Mouse (Mus musculus) embryonic stem cell, embryonic (primary cell): ENCODE measurements around the gene Rreb1.

Experiments
- CTCF ChIA-PET, 4 experiments: fragments of 300-600 bp in 2 of 4; fragments of 350-600 bp in 2 of 4; sonication (Branson Sonifier 250); formaldehyde crosslinking; loops; one replicate each; lab custom pipeline; 2022; ENCODE audit warnings: inconsistent platforms in 2 of 4; lab: Charles Lee
- POLR2A ChIA-PET, 4 experiments: fragments of 300-600 bp in 2 of 4; fragments of 350-600 bp in 2 of 4; sonication (Branson Sonifier 250); formaldehyde crosslinking; loops; one replicate each; lab custom pipeline; 2022; ENCODE audit warnings: antibody characterized with exemption in 4 of 4, inconsistent platforms in 1 of 4; lab: Charles Lee

The Rreb1 gene

GRCm38 (mm10) chr13:37804023-37804422 is 25.8 kb downstream of the Rreb1 start:
- ChIA-PET CTCF (no interaction called here), POLR2A (interaction anchor here in 1 of 4 experiments (0.8 kb wide), 1 partner anchor 25 kb away, joined by 3 read pairs; no protein-coding TSS in a partner anchor)

- POLR2A ChIA-PET, result interaction anchor here in 3 of 4 experiments (0.6 to 1.8 kb wide), 7 partner anchors 10 to 370 kb away, joined by 3 to 7 read pairs (median 4); no protein-coding TSS in a partner anchor
- CTCF ChIA-PET, result interaction anchor here in 2 of 4 experiments (0.5 to 1.5 kb wide), 3 partner anchors 39 to 381 kb away, joined by 3 to 4 read pairs (median 3); no protein-coding TSS in a partner anchor
Observed at GRCm38 (mm10) chr13:37815001-37815400, 36.8 kb downstream of the Rreb1 start.

DNA sequence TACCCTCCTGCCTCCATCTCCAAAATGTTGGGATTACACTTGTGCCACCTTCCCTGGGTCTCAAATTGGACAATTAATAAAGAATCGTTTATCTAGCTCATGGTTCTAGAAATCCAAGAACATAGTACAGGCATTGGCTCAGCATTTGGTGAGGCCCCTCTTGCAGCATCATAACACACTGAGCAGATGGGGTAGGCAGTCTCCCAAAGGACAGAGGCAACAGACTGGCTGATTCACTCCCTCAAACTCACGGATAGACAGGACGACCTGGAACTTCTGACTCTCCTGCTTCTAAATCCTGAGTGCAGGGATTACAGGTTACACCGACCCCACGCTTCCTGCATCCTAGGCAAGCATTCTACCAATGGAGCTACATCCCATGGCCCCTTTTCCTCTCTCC is 38.5 kb downstream of the Rreb1 start:
- POLR2A ChIA-PET, result interaction anchor here in 1 of 4 experiments (0.6 kb wide), 1 partner anchor 147 kb away, joined by 3 read pairs; no protein-coding TSS in a partner anchor
- CTCF ChIA-PET, result interaction anchor here in 1 of 4 experiments (0.7 kb wide), 1 partner anchor 383 kb away, joined by 3 read pairs; no protein-coding TSS in a partner anchor

DNA sequence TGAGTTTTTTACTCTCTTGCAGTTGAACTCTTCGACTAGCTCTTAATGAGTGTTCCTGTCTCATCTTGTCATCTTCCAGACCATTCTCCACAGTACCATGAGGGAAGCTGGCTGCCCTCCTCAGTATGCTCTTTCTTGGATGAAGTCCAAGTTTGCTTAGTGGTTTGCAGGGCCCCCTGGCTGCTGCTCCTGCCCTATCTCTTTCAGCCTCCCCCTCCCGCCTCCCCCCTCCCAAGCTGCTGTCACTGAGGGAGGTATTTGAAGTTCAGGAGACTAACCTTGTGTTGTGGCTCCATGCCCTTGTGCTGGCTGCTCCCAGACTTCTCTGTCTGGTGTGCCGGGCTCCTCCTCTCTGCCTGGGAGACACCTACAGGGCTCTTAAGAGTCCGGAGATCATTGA is 43.2 kb downstream of the Rreb1 start:
- ChIA-PET CTCF (interaction anchor here in 3 of 4 experiments (0.5 to 1.1 kb wide), 5 partner anchors 36 to 808 kb away, joined by 3 to 7 read pairs (median 3); no protein-coding TSS in a partner anchor), POLR2A (interaction anchor here in 2 of 4 experiments (1.0 to 1.3 kb wide), 2 partner anchors 16 to 27 kb away, joined by 3 read pairs; no protein-coding TSS in a partner anchor)

DNA sequence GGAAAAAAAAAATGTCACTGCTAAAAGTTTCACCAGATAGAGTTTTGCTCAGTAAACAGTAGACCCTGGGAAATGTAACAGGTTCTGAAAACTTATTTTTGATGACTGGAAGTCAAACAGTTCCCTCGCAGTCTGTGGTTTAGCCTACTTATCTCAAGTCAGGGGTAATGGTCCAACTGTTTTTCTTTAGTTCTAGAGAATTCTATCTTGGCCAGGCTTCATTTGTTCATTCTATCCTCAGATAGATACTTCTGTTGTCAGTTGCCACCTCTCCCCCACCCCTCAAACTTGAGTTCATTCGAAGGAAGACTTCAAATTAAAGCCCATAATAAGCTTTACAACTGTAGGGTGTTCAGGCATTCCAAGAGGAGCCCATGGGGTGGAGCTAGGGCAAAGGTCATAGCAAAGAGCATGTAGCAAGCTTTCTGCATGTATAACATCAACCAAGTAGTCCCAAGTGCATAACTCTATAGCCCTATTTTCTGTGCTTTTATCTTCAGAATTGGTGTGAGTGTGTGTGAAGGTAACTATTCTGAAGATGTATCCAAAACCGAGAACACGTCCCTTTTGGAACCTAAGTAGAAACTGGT is 46.2 kb downstream of the Rreb1 start:
- CTCF ChIA-PET, result interaction anchor here in 2 of 4 experiments (0.8 to 1.5 kb wide), 4 partner anchors 11 to 371 kb away, joined by 3 read pairs; no protein-coding TSS in a partner anchor
- POLR2A ChIA-PET, result interaction anchor here in 2 of 4 experiments (0.6 to 3.8 kb wide), 10 partner anchors 9 to 143 kb away, joined by 4 to 44 read pairs (median 10); partner anchors contain the start of gene Rreb1 (in 1 of the 2)

DNA sequence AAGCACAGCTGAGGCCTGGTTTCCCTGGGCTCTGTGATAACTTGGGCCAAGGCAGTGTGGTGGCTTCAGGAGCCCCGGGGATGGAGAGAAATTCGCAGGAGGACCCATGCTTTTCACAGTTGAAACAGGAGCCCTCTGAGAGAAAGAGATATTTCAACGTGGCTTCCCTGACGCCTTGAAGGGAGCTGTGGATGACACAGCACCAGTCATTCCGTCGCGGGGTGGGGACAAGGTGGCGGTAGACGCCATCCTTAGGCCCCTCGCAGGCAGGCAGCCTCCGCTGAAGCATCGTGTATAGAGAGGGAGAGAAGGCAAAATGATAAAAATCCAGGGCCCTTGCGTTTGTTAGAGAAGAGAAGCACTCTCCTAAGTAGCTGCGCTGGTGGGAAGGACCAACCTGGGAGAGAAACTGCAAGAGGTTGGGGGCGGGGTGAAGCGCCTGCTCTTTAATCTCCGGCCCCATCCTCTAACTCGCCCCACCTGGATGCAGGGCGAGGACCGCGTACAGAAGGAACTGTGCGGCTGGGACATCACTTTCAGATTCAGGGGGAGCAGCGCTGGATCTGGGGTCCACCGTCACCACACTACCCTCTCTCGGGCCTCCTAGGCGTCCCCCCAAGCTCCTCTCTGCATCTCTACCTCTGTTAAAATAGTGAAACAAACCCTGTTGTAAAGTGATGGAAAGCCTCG is 46.9 kb downstream of the Rreb1 start:
- POLR2A ChIA-PET, result interaction anchor here (0.7 to 3.8 kb wide), 38 partner anchors 9 to 296 kb away, joined by 3 to 44 read pairs (median 4); partner anchors contain the start of gene Rreb1 (in 1 of the 4)
- CTCF ChIA-PET, result interaction anchor here (0.6 to 1.5 kb wide), 8 partner anchors 11 to 372 kb away, joined by 3 to 11 read pairs (median 3); no protein-coding TSS in a partner anchor

- POLR2A ChIA-PET, result interaction anchor here (0.7 to 3.8 kb wide), 41 partner anchors 9 to 297 kb away, joined by 3 to 44 read pairs (median 4); partner anchors contain the start of gene Rreb1 (in 1 of the 4)
- CTCF ChIA-PET, result interaction anchor here (0.6 to 1.5 kb wide), 6 partner anchors 23 to 373 kb away, joined by 3 to 11 read pairs (median 4); no protein-coding TSS in a partner anchor
Observed at GRCm38 (mm10) chr13:37825646-37826280, 47.6 kb downstream of the Rreb1 start.

GRCm38 (mm10) chr13:37826281-37826993 is 48.2 kb downstream of the Rreb1 start:
- ChIA-PET POLR2A (interaction anchor here (0.5 to 3.8 kb wide), 31 partner anchors 9 to 374 kb away, joined by 3 to 44 read pairs (median 4); partner anchors contain the start of gene Rreb1 (in 1 of the 4)), CTCF (interaction anchor here in 2 of 4 experiments (0.8 to 1.2 kb wide), 2 partner anchors 22 to 121 kb away, joined by 3 to 7 read pairs; no protein-coding TSS in a partner anchor)

DNA sequence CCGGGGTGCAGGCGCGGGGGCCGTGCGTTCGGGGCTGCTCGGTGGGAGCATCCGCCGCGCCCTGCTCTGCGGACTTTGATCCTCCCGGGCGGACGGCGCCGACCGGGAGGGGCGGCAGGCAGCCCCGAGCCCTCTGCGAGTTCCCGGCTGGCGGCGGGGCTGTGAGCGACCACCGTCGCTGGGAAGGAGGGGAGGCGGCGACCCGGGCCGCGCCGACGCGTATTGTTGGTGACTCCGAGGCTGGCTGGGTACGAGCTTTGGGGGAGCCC is 48.7 kb downstream of the Rreb1 start:
- POLR2A ChIA-PET, result interaction anchor here in 3 of 4 experiments (0.5 to 3.8 kb wide), 15 partner anchors 9 to 375 kb away, joined by 3 to 44 read pairs (median 4); partner anchors contain the start of gene Rreb1 (in 1 of the 3)

DNA sequence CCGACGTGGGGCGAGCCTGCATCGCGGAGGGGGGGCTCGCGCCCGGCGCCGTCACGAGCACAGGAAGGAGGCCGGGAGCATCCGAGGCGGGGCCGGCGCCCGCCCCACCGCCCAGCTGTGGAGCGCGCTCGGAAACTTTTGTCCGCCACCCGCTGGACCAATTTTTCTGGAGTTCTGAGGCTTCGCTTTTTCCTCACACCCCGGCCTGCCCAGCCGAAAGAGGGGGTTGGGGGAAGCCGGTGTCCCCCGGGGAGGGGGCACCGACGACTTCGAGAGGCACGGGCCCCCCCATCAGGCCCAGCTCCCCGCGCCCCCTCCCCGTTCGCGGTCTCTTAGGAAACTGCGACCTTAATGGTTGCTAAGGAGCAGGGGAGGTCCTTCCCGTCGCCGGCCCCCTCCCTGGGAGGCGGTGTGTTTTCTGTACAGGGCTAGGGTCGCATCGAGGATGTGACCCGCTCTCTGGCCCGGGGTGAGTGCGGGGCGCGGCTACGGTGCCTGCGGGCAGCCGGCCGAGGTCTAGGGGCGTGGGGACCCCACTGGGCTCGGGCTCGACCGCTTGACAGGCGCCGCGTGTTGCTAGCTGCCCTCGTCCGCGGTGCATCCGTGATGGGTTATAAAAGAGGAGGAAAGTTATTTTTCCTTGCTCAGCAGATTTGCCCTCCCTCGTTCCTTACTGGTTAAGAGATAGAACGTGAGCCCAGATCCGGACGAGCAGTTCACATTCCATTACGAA is 49.2 kb downstream of the Rreb1 start:
- POLR2A ChIA-PET, result interaction anchor here in 3 of 4 experiments (1.0 to 3.8 kb wide), 12 partner anchors 8 to 375 kb away, joined by 3 to 44 read pairs (median 4); partner anchors contain the start of gene Rreb1 (in 1 of the 3)
- CTCF ChIA-PET, result no interaction called here

More for the DNA sequence above, 48.7 kb downstream of the Rreb1 start:
- CTCF ChIA-PET, result no interaction called here

GRCm38 (mm10) chr13:37827996-37828579 is 49.9 kb downstream of the Rreb1 start:
- ChIA-PET POLR2A (interaction anchor here in 2 of 4 experiments (0.6 to 3.8 kb wide), 4 partner anchors 9 to 51 kb away, joined by 3 to 44 read pairs (median 9); no protein-coding TSS in a partner anchor), CTCF (no interaction called here)

DNA sequence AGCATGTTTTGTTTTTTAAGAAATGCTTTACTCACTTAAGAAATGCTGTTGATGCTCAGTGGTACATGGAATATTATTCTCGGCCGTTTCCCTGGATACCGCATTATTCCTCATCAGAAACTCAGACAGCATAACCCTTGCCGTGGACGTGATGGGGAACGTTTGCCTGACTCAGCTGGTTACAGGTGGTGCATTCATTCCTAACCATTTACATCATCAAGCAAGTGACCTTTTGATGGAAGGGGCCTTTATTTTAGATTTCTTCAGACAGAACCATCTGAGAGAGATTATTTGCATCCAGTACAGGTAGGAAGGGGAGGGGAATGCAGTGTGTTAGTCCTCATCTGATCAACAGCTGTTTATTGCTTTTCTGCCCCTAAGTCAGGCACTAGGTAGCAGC is 50.7 kb downstream of the Rreb1 start:
- ChIA-PET CTCF (no interaction called here), POLR2A (interaction anchor here in 2 of 4 experiments (0.6 to 1.9 kb wide), 5 partner anchors 10 to 95 kb away, joined by 3 to 6 read pairs (median 4); no protein-coding TSS in a partner anchor)

- ChIA-PET POLR2A (interaction anchor here in 3 of 4 experiments (0.7 to 3.7 kb wide), 9 partner anchors 9 to 397 kb away, joined by 3 to 18 read pairs (median 6); no protein-coding TSS in a partner anchor), CTCF (interaction anchor here in 3 of 4 experiments (0.6 to 1.2 kb wide), 3 partner anchors 16 to 377 kb away, joined by 3 to 6 read pairs (median 3); no protein-coding TSS in a partner anchor)
Observed at GRCm38 (mm10) chr13:37830256-37830655, 52.1 kb downstream of the Rreb1 start.

DNA sequence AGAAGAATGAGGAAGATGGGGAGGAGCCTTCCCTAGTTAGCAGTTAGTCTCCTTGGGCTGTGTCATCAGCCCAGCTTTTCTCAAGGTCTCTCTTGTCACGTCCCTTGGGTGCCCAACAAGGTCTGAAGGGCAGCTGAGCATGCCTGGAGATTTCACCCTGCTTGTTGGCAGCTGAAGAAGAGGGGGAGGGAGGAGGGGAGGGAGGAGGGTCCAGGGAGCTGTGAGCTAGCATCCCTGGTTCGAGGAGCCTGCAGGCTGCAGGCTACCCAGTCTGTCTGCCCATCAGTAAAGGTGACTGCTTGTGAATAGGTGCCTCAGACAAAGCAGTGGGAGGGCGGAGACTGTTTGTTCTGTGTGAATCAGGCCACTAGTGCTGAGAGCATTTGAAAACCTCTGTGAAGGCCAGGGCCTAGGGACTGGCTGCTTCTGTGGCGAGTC is 52.7 kb downstream of the Rreb1 start:
- ChIA-PET POLR2A (interaction anchor here (0.6 to 3.7 kb wide), 12 partner anchors 9 to 80 kb away, joined by 3 to 18 read pairs (median 4); no protein-coding TSS in a partner anchor), CTCF (interaction anchor here (0.6 to 1.2 kb wide), 5 partner anchors 15 to 439 kb away, joined by 3 to 6 read pairs (median 3); no protein-coding TSS in a partner anchor)

- POLR2A ChIA-PET, result interaction anchor here in 3 of 4 experiments (0.5 to 3.7 kb wide), 9 partner anchors 11 to 55 kb away, joined by 3 to 18 read pairs (median 4); no protein-coding TSS in a partner anchor
- CTCF ChIA-PET, result no interaction called here
Observed at GRCm38 (mm10) chr13:37832481-37832880, 54.3 kb downstream of the Rreb1 start.

DNA sequence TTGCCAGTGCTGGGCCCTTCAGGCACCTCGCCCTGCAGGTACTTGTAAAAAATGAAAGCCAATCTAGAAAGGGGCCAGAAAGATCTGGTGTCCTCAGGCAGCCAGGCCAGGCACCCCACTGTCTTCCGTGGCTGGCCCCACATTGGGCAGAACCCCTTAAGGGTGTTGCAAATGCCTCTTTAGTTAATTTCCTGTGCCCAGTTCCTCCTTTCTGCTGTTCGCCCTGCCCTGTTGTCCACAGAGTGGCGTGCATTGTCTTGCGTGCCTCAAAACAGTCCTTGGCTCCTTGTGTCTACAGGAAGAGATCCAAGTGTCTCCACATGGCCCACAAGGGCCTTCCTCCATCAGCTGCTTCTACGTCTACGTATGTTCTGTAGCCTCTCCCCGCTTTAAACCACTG is 55.3 kb downstream of the Rreb1 start:
- CTCF ChIA-PET, result interaction anchor here in 1 of 4 experiments (0.6 kb wide), 1 partner anchor 922 kb away, joined by 5 read pairs; no protein-coding TSS in a partner anchor
- POLR2A ChIA-PET, result interaction anchor here in 2 of 4 experiments (0.7 to 3.7 kb wide), 4 partner anchors 24 to 324 kb away, joined by 4 to 18 read pairs (median 4); no protein-coding TSS in a partner anchor
